Mouse (Mus musculus) megakaryocyte, embryonic 14.5 days (primary cell): ENCODE measurements at regions not wholly inside any gene's neighbourhood (a gene's known extent, or its start where the extent isn't known, plus 50 kb on each side); places are given as distances from the start of the nearest gene placed in this dataset.

ENCODE experiments used
- H3K27me3 ChIP-seq: replicated peaks from 2 replicates; pipeline ENCODE3; 2012; ENCODE audit warnings: inconsistent platforms
- H3K36me3 ChIP-seq: replicated peaks from 2 replicates; pipeline ENCODE3; 2012; ENCODE audit warnings: low read length, inconsistent platforms, mixed read lengths
- H3K4me1 ChIP-seq: 2 replicates; pipeline ENCODE4 v1.6.1; 2012; ENCODE audit warnings: inconsistent platforms
- H3K4me3 ChIP-seq: replicated peaks from 2 replicates; pipeline ENCODE3; 2012; ENCODE audit warnings: moderate library complexity, mild to moderate bottlenecking, inconsistent platforms
- H3K9me3 ChIP-seq: 2 replicates; pipeline ENCODE4 v1.6.1; 2012; ENCODE audit warnings: inconsistent platforms
- FLI1 ChIP-seq: IDR thresholded peaks from 2 replicates; pipeline ENCODE4 v1.6.1; 2012; ENCODE audit warnings: low read length, inconsistent platforms, mixed read lengths
- GATA1 ChIP-seq: IDR thresholded peaks from 3 replicates; pipeline ENCODE4 v1.6.1; 2012; ENCODE audit warnings: mixed read lengths, low read length, inconsistent platforms, borderline replicate concordance

GRCm38 (mm10) chrX:12256758-12257157 lies 96.6 kb upstream of the Bcor start:
- peaks cover 27% of the 10 kb centered on the region for H3K27me3 ChIP-seq

GRCm38 (mm10) chrX:12263834-12264233 lies 103.7 kb upstream of the Bcor start:
- Histone ChIP-seq H3K9me3 (no peaks in the 10 kb centered on the region), H3K4me1 (no peaks in the 10 kb centered on the region), H3K27me3 (peaks cover 25% of the 10 kb centered on the region), H3K4me3 (no peak overlapping the region), H3K36me3 (no peaks in the 10 kb centered on the region)
- TF ChIP-seq FLI1, result no peak
- TF ChIP-seq GATA1, result no peak

More at GRCm38 (mm10) chrX:12256758-12257157, 96.6 kb upstream of the Bcor start:
- H3K9me3 ChIP-seq, result no peaks in the 10 kb centered on the region
- no peak overlapping the region for H3K4me3 ChIP-seq
- no peaks in the 10 kb centered on the region for H3K36me3 ChIP-seq
- TF ChIP-seq GATA1 (no peak), FLI1 (no peak)
- peaks cover 14% of the 10 kb centered on the region for H3K4me1 ChIP-seq

- TF ChIP-seq GATA1, result no peak
- TF ChIP-seq FLI1, result no peak
- H3K27me3 ChIP-seq, result peaks cover 54% of the 10 kb centered on the region
- H3K4me1 ChIP-seq, result no peaks in the 10 kb centered on the region
- H3K4me3 ChIP-seq, result no peak overlapping the region
- H3K36me3 ChIP-seq, result no peaks in the 10 kb centered on the region
- H3K9me3 ChIP-seq, result peaks cover 4% of the 10 kb centered on the region; the same call in 1 of the 2 replicates
Measured at GRCm38 (mm10) chrX:12284741-12285140, 124.6 kb upstream of the Bcor start.

- H3K27me3 ChIP-seq, result peaks cover 56% of the 10 kb centered on the region
- peaks cover 4% of the 10 kb centered on the region; the same call in 1 of the 2 replicates for H3K9me3 ChIP-seq
- H3K36me3 ChIP-seq, result no peaks in the 10 kb centered on the region
- no peak for TF ChIP-seq FLI1
- no peak for TF ChIP-seq GATA1
- no peak overlapping the region for H3K4me3 ChIP-seq
- no peaks in the 10 kb centered on the region for H3K4me1 ChIP-seq
Measured at GRCm38 (mm10) chrX:12285141-12285540, 125.0 kb upstream of the Bcor start.

- TF ChIP-seq FLI1, result no peak
- TF ChIP-seq GATA1, result no peak
- no peaks in the 10 kb centered on the region for H3K4me1 ChIP-seq
Measured at GRCm38 (mm10) chrX:12285976-12286909, 126.1 kb upstream of the Bcor start.

GRCm38 (mm10) chrX:12286910-12287522 lies 126.9 kb upstream of the Bcor start:
- Histone ChIP-seq H3K4me1 (no peaks in the 10 kb centered on the region), H3K4me3 (no peak overlapping the region), H3K27me3 (peaks cover 61% of the 10 kb centered on the region), H3K36me3 (no peaks in the 10 kb centered on the region), H3K9me3 (no peaks in the 10 kb centered on the region)
- TF ChIP-seq FLI1 (no peak), GATA1 (no peak)

More at GRCm38 (mm10) chrX:12285976-12286909, 126.1 kb upstream of the Bcor start:
- Histone ChIP-seq H3K4me3 (no peak overlapping the region), H3K9me3 (no peaks in the 10 kb centered on the region), H3K27me3 (peaks cover 57% of the 10 kb centered on the region), H3K36me3 (no peaks in the 10 kb centered on the region)

GRCm38 (mm10) chrX:12287656-12288561 lies 127.8 kb upstream of the Bcor start:
- no peak for TF ChIP-seq GATA1
- no peak for TF ChIP-seq FLI1
- Histone ChIP-seq H3K27me3 (peaks cover 56% of the 10 kb centered on the region), H3K9me3 (no peaks in the 10 kb centered on the region), H3K4me1 (no peaks in the 10 kb centered on the region), H3K4me3 (no peak overlapping the region), H3K36me3 (no peaks in the 10 kb centered on the region)

GRCm38 (mm10) chrX:12288562-12289117 lies 128.5 kb upstream of the Bcor start:
- peaks cover 54% of the 10 kb centered on the region for H3K27me3 ChIP-seq
- no peaks in the 10 kb centered on the region for H3K4me1 ChIP-seq
- TF ChIP-seq GATA1 (no peak), FLI1 (no peak)
- H3K36me3 ChIP-seq, result no peaks in the 10 kb centered on the region
- no peaks in the 10 kb centered on the region for H3K9me3 ChIP-seq
- no peak overlapping the region for H3K4me3 ChIP-seq

GRCm38 (mm10) chrX:12293146-12293545 lies 133.0 kb upstream of the Bcor start:
- TF ChIP-seq FLI1 (no peak), GATA1 (no peak)
- no peaks in the 10 kb centered on the region for H3K36me3 ChIP-seq
- peaks cover 9% of the 10 kb centered on the region; the same call in 1 of the 2 replicates for H3K4me1 ChIP-seq
- peaks cover 43% of the 10 kb centered on the region for H3K27me3 ChIP-seq
- no peak overlapping the region for H3K4me3 ChIP-seq
- H3K9me3 ChIP-seq, result no peaks in the 10 kb centered on the region

GRCm38 (mm10) chrX:12294452-12294851 lies 134.3 kb upstream of the Bcor start:
- no peaks in the 10 kb centered on the region for H3K9me3 ChIP-seq
- peaks cover 35% of the 10 kb centered on the region for H3K27me3 ChIP-seq
- H3K4me1 ChIP-seq, result peaks cover 9% of the 10 kb centered on the region; the same call in 1 of the 2 replicates
- no peaks in the 10 kb centered on the region for H3K36me3 ChIP-seq
- TF ChIP-seq GATA1, result no peak
- TF ChIP-seq FLI1, result no peak
- H3K4me3 ChIP-seq, result no peak overlapping the region
